Mouse (Mus musculus): Measurements from ENCODE around the gene Ctnnd1. TPM values are rescaled to one million over a fixed set of nuclear protein-coding genes. Genes with fewer than 3 reads are reported as not detected.

Gene Ctnnd1
- polyA plus RNA-seq, 1 experiment from 2014 or later: 90.5 TPM

DNA sequence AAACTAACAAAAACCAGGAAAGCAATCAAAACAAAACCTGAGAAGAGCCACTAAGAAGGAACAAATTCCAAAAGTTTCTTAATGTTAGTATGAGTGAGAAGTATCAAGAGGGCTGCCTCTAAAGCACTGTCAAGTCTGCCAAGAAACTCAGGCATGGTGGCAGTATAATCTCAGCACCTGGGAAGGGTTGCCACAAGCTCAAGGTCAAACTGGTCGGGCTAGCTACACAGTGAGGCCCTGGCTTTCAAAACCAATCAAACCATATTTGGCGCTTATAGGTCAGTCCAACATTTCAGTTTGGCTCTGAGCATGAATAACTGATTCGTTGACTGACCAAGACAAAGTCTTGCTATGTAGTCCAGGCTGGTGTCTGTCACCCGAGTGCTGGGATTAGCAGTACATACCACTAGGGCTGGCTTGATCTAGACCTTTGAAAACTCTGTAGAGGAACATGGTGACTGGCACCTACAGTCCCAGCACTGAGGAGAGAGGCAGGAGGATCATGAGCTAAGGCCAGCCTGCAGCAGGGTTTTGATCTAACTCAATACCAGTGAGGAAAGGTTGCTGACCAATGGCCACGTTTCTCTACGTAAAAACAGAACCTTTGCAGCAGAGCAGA, 51.2 kb downstream of the Ctnnd1 start:
- 92% methylated on average over 6 of the region's 6 CpGs for WGBS (ENCODE audit: missing documents)
- peaks cover 22% of the 10 kb centered on the region for H3K36me3 ChIP-seq (ENCODE audit: inconsistent target)
- H3K27ac ChIP-seq: no peak overlapping the region
- H3K79me2 ChIP-seq (ENCODE audit: inconsistent target): no peaks in the 10 kb centered on the region
- H3K4me3 ChIP-seq (ENCODE audit: inconsistent target): no peak overlapping the region

DNA sequence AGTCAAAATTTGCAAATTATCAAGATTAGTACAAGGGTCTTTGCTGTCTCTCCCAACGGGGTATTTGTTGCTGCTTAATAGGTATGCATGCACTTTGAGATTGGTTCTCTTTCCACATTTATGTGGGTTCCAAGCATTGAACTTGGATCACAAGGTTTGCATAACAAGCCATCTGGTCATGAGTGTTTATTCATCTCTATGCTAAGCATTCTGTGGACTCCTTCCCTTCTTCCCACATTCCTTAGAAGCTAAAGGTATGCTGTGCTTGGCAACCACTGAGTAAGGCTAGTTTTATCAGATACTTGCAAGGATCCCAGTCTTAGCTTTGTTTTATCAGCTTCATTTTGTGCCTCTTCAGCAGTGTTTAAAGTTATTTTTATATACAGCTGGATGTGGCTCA, 53.4 kb downstream of the Ctnnd1 start:
- H3K27ac ChIP-seq: no peak overlapping the region
- no peaks in the 10 kb centered on the region for H3K79me2 ChIP-seq (ENCODE audit: inconsistent target)
- no peak overlapping the region for H3K4me3 ChIP-seq (ENCODE audit: inconsistent target)
- no peaks in the 10 kb centered on the region; the same call in 1 of the 2 replicates for H3K36me3 ChIP-seq (ENCODE audit: inconsistent target)
- 100% methylated on average over 1 of the region's 1 CpGs for WGBS (ENCODE audit: missing documents)

DNA sequence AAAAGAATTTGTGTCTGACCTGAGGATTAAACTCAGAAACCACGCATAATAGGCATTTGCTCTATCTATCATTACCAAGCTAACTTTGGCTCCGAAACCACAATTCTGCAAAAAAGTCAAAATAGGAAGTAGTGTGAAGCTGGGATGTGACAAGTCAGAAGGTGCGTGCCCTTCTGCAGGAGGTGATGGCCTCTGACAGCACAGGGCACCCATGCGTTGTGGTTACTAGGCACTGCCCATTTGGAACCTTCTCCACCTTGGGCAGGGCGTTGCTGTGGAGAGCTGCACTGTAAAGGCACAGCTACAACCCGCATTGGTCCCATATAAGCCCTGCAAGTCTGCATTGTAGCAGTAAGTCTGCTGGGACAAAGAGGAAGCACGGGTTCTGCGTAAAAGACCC, 57.8 kb downstream of the Ctnnd1 start:
- Histone ChIP-seq H3K79me2 (ENCODE audit: inconsistent target) (no peaks in the 10 kb centered on the region), H3K27ac (peak overlapping the region; percentile 14; the same call in 1 of the 2 replicates), H3K4me3 (ENCODE audit: inconsistent target) (no peak overlapping the region), H3K36me3 (ENCODE audit: inconsistent target) (no peaks in the 10 kb centered on the region; the same call in 1 of the 2 replicates)
- 3% methylated on average over 8 of the region's 8 CpGs for WGBS (ENCODE audit: missing documents)

- 98% methylated on average over 8 of the region's 8 CpGs for WGBS (ENCODE audit: missing documents)
- Histone ChIP-seq H3K27ac (no peak overlapping the region), H3K79me2 (ENCODE audit: inconsistent target) (no peaks in the 10 kb centered on the region), H3K36me3 (ENCODE audit: inconsistent target) (no peaks in the 10 kb centered on the region), H3K4me3 (ENCODE audit: inconsistent target) (no peak overlapping the region)
Measured at GRCm38 (mm10) chr2:84585700-84586099, 64.9 kb downstream of the Ctnnd1 start.

DNA sequence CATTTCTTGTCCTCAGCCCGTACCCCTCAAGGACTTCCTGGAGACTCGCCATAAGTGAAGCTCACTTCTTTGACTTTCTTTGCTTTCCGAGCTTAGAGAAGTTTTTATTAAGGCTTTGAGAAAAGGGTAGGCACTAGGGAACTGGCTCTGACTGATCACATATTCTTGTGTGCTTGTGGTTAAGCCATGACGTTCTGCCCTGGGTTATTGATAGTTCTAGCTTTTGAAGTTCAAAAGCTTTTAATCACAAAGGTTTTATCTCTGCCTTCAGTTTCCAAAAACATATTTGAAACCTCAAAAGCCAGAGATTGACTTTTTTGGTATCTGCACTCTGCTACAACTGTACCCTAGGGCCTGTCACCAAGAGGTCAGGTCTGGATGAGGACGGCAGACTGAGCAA, 68.3 kb downstream of the Ctnnd1 start:
- Histone ChIP-seq H3K4me3 (ENCODE audit: inconsistent target) (no peak overlapping the region), H3K79me2 (ENCODE audit: inconsistent target) (no peaks in the 10 kb centered on the region), H3K36me3 (ENCODE audit: inconsistent target) (no peaks in the 10 kb centered on the region), H3K27ac (no peak overlapping the region)
- WGBS (ENCODE audit: missing documents): 89% methylated on average over 5 of the region's 5 CpGs

- Histone ChIP-seq H3K4me3 (ENCODE audit: inconsistent target) (no peak overlapping the region), H3K79me2 (ENCODE audit: inconsistent target) (no peaks in the 10 kb centered on the region), H3K36me3 (ENCODE audit: inconsistent target) (no peaks in the 10 kb centered on the region), H3K27ac (no peak overlapping the region)
- WGBS (ENCODE audit: missing documents): 90% methylated on average over 2 of the region's 3 CpGs
Measured at GRCm38 (mm10) chr2:84581208-84581607, 69.4 kb downstream of the Ctnnd1 start.

GRCm38 (mm10) chr2:84579311-84579710, 71.3 kb downstream of the Ctnnd1 start:
- no peaks in the 10 kb centered on the region for H3K36me3 ChIP-seq (ENCODE audit: inconsistent target)
- 91% methylated on average over 2 of the region's 2 CpGs for WGBS (ENCODE audit: missing documents)
- H3K27ac ChIP-seq: no peak overlapping the region
- H3K79me2 ChIP-seq (ENCODE audit: inconsistent target): no peaks in the 10 kb centered on the region
- H3K4me3 ChIP-seq (ENCODE audit: inconsistent target): no peak overlapping the region

GRCm38 (mm10) chr2:84574130-84574529, 76.4 kb downstream of the Ctnnd1 start:
- Histone ChIP-seq H3K4me3 (ENCODE audit: inconsistent target) (no peak overlapping the region), H3K79me2 (ENCODE audit: inconsistent target) (no peaks in the 10 kb centered on the region), H3K36me3 (ENCODE audit: inconsistent target) (no peaks in the 10 kb centered on the region), H3K27ac (no peak overlapping the region)
- WGBS (ENCODE audit: missing documents): 98% methylated on average over 4 of the region's 4 CpGs

DNA sequence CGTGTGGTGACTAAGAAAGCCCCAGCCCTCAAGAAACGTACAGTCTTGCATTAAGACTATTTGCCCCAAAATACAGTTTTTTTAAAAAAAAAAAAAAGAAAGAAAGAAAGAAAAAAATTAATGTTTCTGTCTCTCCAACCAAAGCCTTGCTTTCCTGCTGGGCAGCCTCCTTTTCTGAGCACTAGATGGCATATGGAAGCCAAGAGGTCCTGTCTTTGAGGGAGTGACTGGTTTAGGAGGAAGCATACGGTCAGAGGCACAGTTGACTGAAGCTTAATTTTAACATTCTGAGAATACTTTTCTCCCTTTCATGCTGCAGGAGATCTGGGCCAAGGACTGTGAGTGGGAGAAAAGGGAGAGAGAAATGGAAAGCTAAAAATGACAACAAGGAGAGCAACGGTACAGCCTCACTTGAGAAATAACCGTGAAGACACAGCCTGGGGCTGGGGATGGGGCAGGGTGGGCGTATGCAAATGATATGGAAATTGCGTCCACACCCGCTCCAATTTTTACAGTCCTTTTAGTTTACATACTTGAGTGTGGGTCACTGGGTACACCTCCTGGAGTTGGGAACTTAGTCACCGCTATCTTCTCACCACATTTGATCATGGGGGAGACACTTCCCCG, 93.6 kb downstream of the Ctnnd1 start:
- H3K4me3 ChIP-seq (ENCODE audit: inconsistent target): no peak overlapping the region
- WGBS (ENCODE audit: missing documents): 65% methylated on average over 10 of the region's 10 CpGs
- no peaks in the 10 kb centered on the region for H3K36me3 ChIP-seq (ENCODE audit: inconsistent target)
- no peaks in the 10 kb centered on the region for H3K79me2 ChIP-seq (ENCODE audit: inconsistent target)
- H3K27ac ChIP-seq: no peak overlapping the region

DNA sequence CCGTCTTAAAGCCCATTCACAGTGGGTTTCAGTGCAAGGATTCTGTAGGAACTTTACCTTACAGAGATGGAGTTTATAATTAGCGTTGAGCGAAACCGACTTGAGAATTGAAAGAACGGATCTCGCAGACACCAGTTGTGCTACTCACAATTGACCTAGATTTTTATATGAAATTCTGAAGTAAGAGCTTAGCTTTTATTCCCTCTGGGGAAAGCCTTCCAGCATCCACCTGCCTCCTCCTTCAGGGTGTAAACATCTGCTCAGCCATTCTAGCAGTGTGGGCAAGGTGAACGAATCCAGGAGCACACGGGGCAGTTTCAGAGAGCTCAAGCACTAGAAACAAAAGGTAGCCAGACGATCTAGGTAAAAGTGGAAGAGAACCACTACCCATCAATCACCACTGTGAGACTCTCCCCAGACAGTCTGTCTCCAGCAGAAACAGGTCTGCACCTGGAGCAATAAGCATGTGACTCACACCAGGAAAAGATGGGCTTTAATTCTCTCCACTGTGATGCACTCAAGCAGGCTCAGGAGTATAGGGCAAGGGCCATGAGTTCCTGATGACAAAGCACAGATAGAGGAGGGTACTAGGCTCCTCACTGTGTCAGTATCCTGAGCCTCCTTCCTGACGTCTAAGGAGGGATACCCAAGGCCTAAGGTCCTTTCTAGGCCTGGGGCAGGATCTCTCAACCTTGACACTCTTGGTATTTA, 99.0 kb downstream of the Ctnnd1 start:
- no peaks in the 10 kb centered on the region for H3K36me3 ChIP-seq (ENCODE audit: inconsistent target)
- no peak overlapping the region for H3K4me3 ChIP-seq (ENCODE audit: inconsistent target)
- 95% methylated on average over 10 of the region's 10 CpGs for WGBS (ENCODE audit: missing documents)
- no peaks in the 10 kb centered on the region for H3K79me2 ChIP-seq (ENCODE audit: inconsistent target)
- H3K27ac ChIP-seq: no peak overlapping the region

Other genes starting within 250 kb of the Ctnnd1 start
- 16.1 to 41.4 TPM (median 19.5 TPM) in 3 replicates for gene Calcrl, start 225.4 kb downstream of the Ctnnd1 start, polyA plus RNA-seq (2018)
- 22.0 to 44.0 TPM (median 22.4 TPM) in 3 replicates for gene Tfpi, start 174.0 kb downstream of the Ctnnd1 start, polyA plus RNA-seq (2018)
- gene Btbd18, start 8.3 kb upstream of the Ctnnd1 start, polyA plus RNA-seq (2018): not detected in 3 replicates
- 14.1 to 49.5 TPM (median 34.3 TPM) in 3 replicates for gene Selenoh, start 20.0 kb upstream of the Ctnnd1 start, polyA plus RNA-seq (2018)
- not detected in 3 replicates for gene Gm28635, start 27.3 kb upstream of the Ctnnd1 start, polyA plus RNA-seq (2018)
- 22.1 to 29.0 TPM (median 22.2 TPM) in 3 replicates for gene Med19, start 27.6 kb upstream of the Ctnnd1 start, polyA plus RNA-seq (2018)
- gene Tmx2, start 28.4 kb upstream of the Ctnnd1 start, polyA plus RNA-seq (2018): 50.9 to 82.2 TPM (median 59.6 TPM) in 3 replicates
- gene Zdhhc5, start 64.4 kb upstream of the Ctnnd1 start, polyA plus RNA-seq (2018): 32.4 to 50.5 TPM (median 45.2 TPM) in 3 replicates
- gene Clp1, start 76.6 kb upstream of the Ctnnd1 start, polyA plus RNA-seq (2018): 8.7 to 16.7 TPM (median 10.6 TPM) in 3 replicates
- gene Ypel4, start 83.3 kb upstream of the Ctnnd1 start, polyA plus RNA-seq (2018): not detected in 3 replicates
- not detected in 3 replicates for gene Gm19426, start 92.9 kb upstream of the Ctnnd1 start, polyA plus RNA-seq (2018)
- gene Serping1, start 124.7 kb upstream of the Ctnnd1 start, polyA plus RNA-seq (2018): 0.07 TPM in 1 of 3 replicates, not detected in the others
- gene Ube2l6, start 148.1 kb upstream of the Ctnnd1 start, polyA plus RNA-seq (2018): 74.5 to 138 TPM (median 98.4 TPM) in 3 replicates
- gene Smtnl1, start 171.9 kb upstream of the Ctnnd1 start, polyA plus RNA-seq (2018): not detected in 3 replicates
- gene Timm10, start 176.2 kb upstream of the Ctnnd1 start, polyA plus RNA-seq (2018): 22.0 to 55.9 TPM (median 31.3 TPM) in 3 replicates
- gene Slc43a1, start 188.1 kb upstream of the Ctnnd1 start, polyA plus RNA-seq (2018): 0.10 to 0.20 TPM in 2 of 3 replicates, not detected in the other
- gene Rtn4rl2, start 235.9 kb upstream of the Ctnnd1 start, polyA plus RNA-seq (2018): not detected in 3 replicates

All from macrophage (primary cell).